Mouse (Mus musculus): ENCODE measurements around the gene Sertad4. TPM values are rescaled to one million over a fixed set of nuclear protein-coding genes. Genes with fewer than 3 reads are reported as not detected.

The Sertad4 gene
- 2.0 and 2.5 TPM in 2 replicates for polyA plus RNA-seq (2021; fragmentation: Nextera tagmentation)
- long read RNA-seq, experiment 1, transcript Sertad4-204 (4 exons, 3,350 nt), result major isoform, 6 of 19 reads
- long read RNA-seq, experiment 1, partial matches to known transcripts, result 4 of 19 reads
- long read RNA-seq, experiment 1, other reads (novel, unspliced or antisense), result 9 of 19 reads
- long read RNA-seq, experiment 2, partial matches to known transcripts, result 0 of 5 reads
- long read RNA-seq, experiment 2, other reads (novel, unspliced or antisense), result 5 of 5 reads

GRCm38 (mm10) chr1:192855474-192856230, at the start of gene Sertad4:
Gene Sertad4 (minus strand): TSS chr1:192855756.

Other genes with a start within 250 kb of the Sertad4 start
- gene Hhat, start 84.5 kb downstream of the Sertad4 start, polyA plus RNA-seq (2021; fragmentation: Nextera tagmentation), result 0.68 and 0.97 TPM in 2 replicates
- gene Syt14, start 180.0 kb upstream of the Sertad4 start, polyA plus RNA-seq (2021; fragmentation: Nextera tagmentation), result 4.3 and 4.6 TPM in 2 replicates